Mouse (Mus musculus) myocyte (in vitro differentiated cells): Measurements from ENCODE around the gene Dnaaf2.

Experiments used
- MAX ChIP-seq: IDR thresholded peaks from one replicate; pipeline ENCODE4 v1.6.1; 2011; ENCODE audit warnings: low read depth, mild to moderate bottlenecking, control low read depth
- POLR2A ChIP-seq: IDR thresholded peaks from one replicate; pipeline ENCODE4 v1.6.1; 2011; ENCODE audit warnings: low read depth, mild to moderate bottlenecking, control low read depth, moderate library complexity; ENCODE audit not compliant: insufficient read length
- TCF12 ChIP-seq: IDR thresholded peaks from one replicate; pipeline ENCODE4 v1.6.1; 2011; ENCODE audit warnings: mild to moderate bottlenecking, control low read depth; ENCODE audit not compliant: poor library complexity, insufficient read depth, severe bottlenecking

- TF ChIP-seq TCF12 (no peak), MAX (no peak), POLR2A (peak; percentile 99)
These were observed 1.5 kb downstream of the Dnaaf2 start, which contains the start of gene Gm49383 for GRCm38 (mm10) chr12:69196444-69197377.
